Mouse (Mus musculus): Measurements from ENCODE around the gene Cdh13.

Cdh13 gene

GRCm38 (mm10) chr8:118565887-118566747 lies 282.6 kb downstream of the Cdh13 start:
- no peak for DNase-seq (ENCODE audit: low spot score)

GRCm38 (mm10) chr8:118569366-118569765 lies 285.8 kb downstream of the Cdh13 start:
- DNase-seq (ENCODE audit: low spot score) = no peak

- no peak for DNase-seq (ENCODE audit: low spot score)
Measured at GRCm38 (mm10) chr8:118581256-118581655, 297.7 kb downstream of the Cdh13 start.

- DNase-seq (ENCODE audit: low spot score) = no peak
Measured at GRCm38 (mm10) chr8:118582185-118582584, 298.7 kb downstream of the Cdh13 start.

GRCm38 (mm10) chr8:118587981-118588380 lies 304.4 kb downstream of the Cdh13 start:
- DNase-seq (ENCODE audit: low spot score) = no peak

- no peak for DNase-seq (ENCODE audit: low spot score)
Measured at GRCm38 (mm10) chr8:118596816-118597215, 313.3 kb downstream of the Cdh13 start.

- DNase-seq (ENCODE audit: low spot score) = no peak
Measured at GRCm38 (mm10) chr8:118601376-118601775, 317.8 kb downstream of the Cdh13 start.

- DNase-seq (ENCODE audit: low spot score) = no peak
Measured at GRCm38 (mm10) chr8:118602074-118602473, 318.5 kb downstream of the Cdh13 start.

- DNase-seq (ENCODE audit: low spot score) = no peak
Measured at GRCm38 (mm10) chr8:118611551-118611950, 328.0 kb downstream of the Cdh13 start.

GRCm38 (mm10) chr8:118618195-118618594 lies 334.7 kb downstream of the Cdh13 start:
- DNase-seq (ENCODE audit: low spot score) = no peak

- no peak for DNase-seq (ENCODE audit: low spot score)
Measured at GRCm38 (mm10) chr8:118626425-118626824, 342.9 kb downstream of the Cdh13 start.

- no peak for DNase-seq (ENCODE audit: low spot score)
Measured at GRCm38 (mm10) chr8:118627737-118628136, 344.2 kb downstream of the Cdh13 start.

- DNase-seq (ENCODE audit: low spot score) = no peak
Measured at GRCm38 (mm10) chr8:118628702-118629101, 345.2 kb downstream of the Cdh13 start.

- DNase-seq (ENCODE audit: low spot score) = no peak
Measured at GRCm38 (mm10) chr8:118635296-118636060, 351.9 kb downstream of the Cdh13 start.

GRCm38 (mm10) chr8:118639606-118640005 lies 356.1 kb downstream of the Cdh13 start:
- DNase-seq (ENCODE audit: low spot score) = no peak

- no peak for DNase-seq (ENCODE audit: low spot score)
Measured at GRCm38 (mm10) chr8:118641799-118642198, 358.3 kb downstream of the Cdh13 start.

- DNase-seq (ENCODE audit: low spot score) = no peak
Measured at GRCm38 (mm10) chr8:118648801-118649537, 365.4 kb downstream of the Cdh13 start.

GRCm38 (mm10) chr8:118649981-118650380 lies 366.4 kb downstream of the Cdh13 start:
- no peak for DNase-seq (ENCODE audit: low spot score)

GRCm38 (mm10) chr8:118662001-118662829 lies 378.7 kb downstream of the Cdh13 start:
- no peak for DNase-seq (ENCODE audit: low spot score)

- DNase-seq (ENCODE audit: low spot score) = no peak
Measured at GRCm38 (mm10) chr8:118665081-118665480, 381.5 kb downstream of the Cdh13 start.

GRCm38 (mm10) chr8:118667736-118668135 lies 384.2 kb downstream of the Cdh13 start:
- no peak for DNase-seq (ENCODE audit: low spot score)

All from ovary, adult 18-20 months (tissue).